Mouse (Mus musculus) erythroblast, embryonic 14.5 days (primary cell): ENCODE measurements around the gene Scpep1.
"Not testable (repeated sequence)": the region's sequence is repeated elsewhere in the genome, so short reads cannot be mapped to it uniquely, and the experiment has no call there.

ENCODE experiments used
- GATA1 ChIP-seq: IDR thresholded peaks from 2 replicates; pipeline ENCODE4 v1.6.1; 2012; ENCODE audit warnings: low read length, inconsistent platforms, mixed read lengths
- TAL1 ChIP-seq: IDR thresholded peaks from 3 replicates; pipeline ENCODE4 v1.6.1; 2012; ENCODE audit warnings: low read length, inconsistent platforms, mixed read lengths

- TF ChIP-seq GATA1, TAL1: not testable (repeated sequence)
Observed at GRCm38 (mm10) chr11:88894279-88894678, 61.0 kb downstream of the Scpep1 start.
